Mouse (Mus musculus) heart, embryonic 11.5 days (tissue): Measurements from ENCODE around the gene Tmem273. TPM values are rescaled to one million over a fixed set of nuclear protein-coding genes. Genes with fewer than 3 reads are reported as not detected.

Source experiments
- ATAC-seq: fragments of 200-750 bp; cut with Nextera tagmentation; replicated peaks from 2 replicates; pipeline ENCODE4 v1.8.0; 2017; ENCODE audit warnings: moderate library complexity; ENCODE audit not compliant: insufficient number of reproducible peaks, low FRiP score, low TSS enrichment
- H3K27ac ChIP-seq: fragments of 300-500 bp; sonication (generic); 2 replicates; pipeline ENCODE4 v1.5.1; 2014; ENCODE audit warnings: mild to moderate bottlenecking, low read depth, low read length
- H3K27me3 ChIP-seq: fragments of 300-500 bp; sonication (generic); 2 replicates; pipeline ENCODE4 v1.6.1; 2014; ENCODE audit warnings: mild to moderate bottlenecking, low read length, mixed read lengths; ENCODE audit not compliant: control insufficient read depth, insufficient read depth
- H3K36me3 ChIP-seq: fragments of 300-500 bp; sonication (generic); 2 replicates; pipeline ENCODE4 v1.6.1; 2014; ENCODE audit warnings: mild to moderate bottlenecking, low read length, moderate library complexity, mixed read lengths; ENCODE audit not compliant: control insufficient read depth, insufficient read depth
- H3K4me1 ChIP-seq: fragments of 300-500 bp; sonication (generic); 2 replicates; pipeline ENCODE4 v1.6.1; 2014; ENCODE audit warnings: low read length; ENCODE audit not compliant: control insufficient read depth, insufficient read depth
- H3K4me2 ChIP-seq: fragments of 300-500 bp; sonication (generic); 2 replicates; pipeline ENCODE4 v1.6.1; 2014; ENCODE audit warnings: mild to moderate bottlenecking, moderate library complexity
- H3K4me3 ChIP-seq: fragments of 300-500 bp; sonication (generic); 2 replicates; pipeline ENCODE4 v1.5.1; 2014; ENCODE audit warnings: low read depth, low read length
- H3K9ac ChIP-seq: fragments of 300-500 bp; sonication (generic); 2 replicates; pipeline ENCODE4 v1.6.1; 2014; ENCODE audit warnings: mild to moderate bottlenecking, low read depth, low read length, moderate library complexity
- H3K9me3 ChIP-seq: fragments of 300-500 bp; sonication (generic); replicated peaks from 2 replicates; pipeline ENCODE4 v1.6.1; 2016; ENCODE audit warnings: low read length; ENCODE audit not compliant: control insufficient read depth
- WGBS: fragments of 180-500 bp; shearing (Covaris S2); extraction: QIAGEN DNeasy Blood & Tissue Kit; methylation state at CpG from one replicate; pipeline ENCODE4 v1.1.7; 2014; ENCODE audit not compliant: insufficient replicate concordance; 5-methylcytosine and 5-hydroxymethylcytosine counted together
- polyA plus RNA-seq: library from polyadenylated mRNA; unstranded; fragments of >200 nt; fragmentation: Nextera tagmentation; extraction: Ambion mirVana; gene quantifications from 2 replicates; pipeline ENCODE4 v1.2.1, GENCODE M21; 2014

The Tmem273 gene
- polyA plus RNA-seq, 1 experiment from 2014 or later, result 0.44 TPM

GRCm38 (mm10) chr14:32772791-32773190, 13.0 kb upstream of the Tmem273 start:
- H3K27me3 ChIP-seq, result no peaks in the 10 kb centered on the region
- no peaks in the 10 kb centered on the region for H3K4me1 ChIP-seq
- H3K9ac ChIP-seq, result no peak overlapping the region
- WGBS, result 44% methylated on average over 3 of the region's 3 CpGs
- H3K9me3 ChIP-seq, result no peaks in the 10 kb centered on the region
- H3K4me3 ChIP-seq, result no peak overlapping the region
- H3K27ac ChIP-seq, result no peak overlapping the region
- H3K4me2 ChIP-seq, result no peak overlapping the region
- ATAC-seq, result no peak
- H3K36me3 ChIP-seq, result no peaks in the 10 kb centered on the region

GRCm38 (mm10) chr14:32773456-32773855, 12.3 kb upstream of the Tmem273 start:
- H3K4me2 ChIP-seq, result no peak overlapping the region

GRCm38 (mm10) chr14:32776077-32776476, 9.7 kb upstream of the Tmem273 start:
- H3K36me3 ChIP-seq, result no peaks in the 10 kb centered on the region
- H3K4me3 ChIP-seq, result no peak overlapping the region
- H3K4me1 ChIP-seq, result no peaks in the 10 kb centered on the region
- H3K27ac ChIP-seq, result no peak overlapping the region
- H3K27me3 ChIP-seq, result no peaks in the 10 kb centered on the region
- H3K9ac ChIP-seq, result no peak overlapping the region
- no peak overlapping the region for H3K4me2 ChIP-seq
- no peaks in the 10 kb centered on the region for H3K9me3 ChIP-seq
- 83% methylated on average over 7 of the region's 7 CpGs for WGBS
- ATAC-seq, result no peak

More at GRCm38 (mm10) chr14:32773456-32773855, 12.3 kb upstream of the Tmem273 start:
- WGBS, result 59% methylated on average over 3 of the region's 3 CpGs
- no peaks in the 10 kb centered on the region for H3K27me3 ChIP-seq
- H3K4me3 ChIP-seq, result no peak overlapping the region
- H3K9me3 ChIP-seq, result no peaks in the 10 kb centered on the region
- no peak overlapping the region for H3K9ac ChIP-seq
- no peak for ATAC-seq
- H3K27ac ChIP-seq, result no peak overlapping the region
- H3K36me3 ChIP-seq, result no peaks in the 10 kb centered on the region
- no peaks in the 10 kb centered on the region for H3K4me1 ChIP-seq

- Histone ChIP-seq H3K4me2 (no peak overlapping the region), H3K36me3 (no peaks in the 10 kb centered on the region), H3K4me1 (no peaks in the 10 kb centered on the region), H3K27ac (no peak overlapping the region), H3K4me3 (no peak overlapping the region), H3K9me3 (no peaks in the 10 kb centered on the region), H3K27me3 (no peaks in the 10 kb centered on the region), H3K9ac (no peak overlapping the region)
- ATAC-seq, result no peak
- WGBS, result 75% methylated on average over 3 of the region's 3 CpGs
Observed at GRCm38 (mm10) chr14:32778362-32778761, 7.4 kb upstream of the Tmem273 start.

- no peak for ATAC-seq
- no peak overlapping the region for H3K27ac ChIP-seq
- no peaks in the 10 kb centered on the region for H3K9me3 ChIP-seq
- H3K27me3 ChIP-seq, result no peaks in the 10 kb centered on the region
- H3K4me2 ChIP-seq, result no peak overlapping the region
- H3K36me3 ChIP-seq, result no peaks in the 10 kb centered on the region
- peaks cover 3% of the 10 kb centered on the region; the same call in 1 of the 2 replicates for H3K4me1 ChIP-seq
- 76% methylated on average over 4 of the region's 4 CpGs for whole genome bisulfite sequencing
- H3K4me3 ChIP-seq, result no peak overlapping the region
- no peak overlapping the region for H3K9ac ChIP-seq
Observed at GRCm38 (mm10) chr14:32782866-32783265, 2.9 kb upstream of the Tmem273 start.

GRCm38 (mm10) chr14:32784130-32784747, 1.5 kb upstream of the Tmem273 start:
- 58% methylated on average over 12 of the region's 12 CpGs for WGBS
- Histone ChIP-seq H3K36me3 (no peaks in the 10 kb centered on the region), H3K4me1 (peaks cover 3% of the 10 kb centered on the region; the same call in 1 of the 2 replicates), H3K9me3 (no peaks in the 10 kb centered on the region), H3K9ac (no peak overlapping the region), H3K27me3 (no peaks in the 10 kb centered on the region), H3K4me2 (no peak overlapping the region), H3K27ac (no peak overlapping the region), H3K4me3 (no peak overlapping the region)
- no peak for ATAC-seq

- Histone ChIP-seq H3K27ac (no peak overlapping the region), H3K9me3 (no peaks in the 10 kb centered on the region), H3K27me3 (no peaks in the 10 kb centered on the region), H3K4me2 (no peak overlapping the region), H3K36me3 (no peaks in the 10 kb centered on the region), H3K9ac (no peak overlapping the region), H3K4me3 (no peak overlapping the region), H3K4me1 (peaks cover 3% of the 10 kb centered on the region; the same call in 1 of the 2 replicates)
- WGBS, result 79% methylated on average over 4 of the region's 4 CpGs
- no peak for ATAC-seq
Observed at GRCm38 (mm10) chr14:32784748-32785134, 1.0 kb upstream of the Tmem273 start.

GRCm38 (mm10) chr14:32787691-32788090, 1.9 kb downstream of the Tmem273 start:
- H3K4me3 ChIP-seq, result no peak overlapping the region
- no peaks in the 10 kb centered on the region for H3K9me3 ChIP-seq
- WGBS, result 53% methylated on average over 5 of the region's 5 CpGs
- no peaks in the 10 kb centered on the region for H3K27me3 ChIP-seq
- H3K36me3 ChIP-seq, result no peaks in the 10 kb centered on the region
- ATAC-seq, result no peak
- no peak overlapping the region for H3K27ac ChIP-seq
- peaks cover 3% of the 10 kb centered on the region; the same call in 1 of the 2 replicates for H3K4me1 ChIP-seq
- H3K9ac ChIP-seq, result no peak overlapping the region
- H3K4me2 ChIP-seq, result no peak overlapping the region

GRCm38 (mm10) chr14:32796375-32796774, 10.6 kb downstream of the Tmem273 start:
- Histone ChIP-seq H3K9ac (no peak overlapping the region), H3K4me3 (no peak overlapping the region), H3K4me2 (no peak overlapping the region), H3K4me1 (no peaks in the 10 kb centered on the region; the same call in 1 of the 2 replicates), H3K27me3 (no peaks in the 10 kb centered on the region; the same call in 1 of the 2 replicates), H3K27ac (no peak overlapping the region), H3K9me3 (no peaks in the 10 kb centered on the region), H3K36me3 (no peaks in the 10 kb centered on the region)
- 71% methylated on average over 8 of the region's 8 CpGs for WGBS
- ATAC-seq, result no peak
